Mouse (Mus musculus): ENCODE measurements around the gene Ccdc50.

DNA sequence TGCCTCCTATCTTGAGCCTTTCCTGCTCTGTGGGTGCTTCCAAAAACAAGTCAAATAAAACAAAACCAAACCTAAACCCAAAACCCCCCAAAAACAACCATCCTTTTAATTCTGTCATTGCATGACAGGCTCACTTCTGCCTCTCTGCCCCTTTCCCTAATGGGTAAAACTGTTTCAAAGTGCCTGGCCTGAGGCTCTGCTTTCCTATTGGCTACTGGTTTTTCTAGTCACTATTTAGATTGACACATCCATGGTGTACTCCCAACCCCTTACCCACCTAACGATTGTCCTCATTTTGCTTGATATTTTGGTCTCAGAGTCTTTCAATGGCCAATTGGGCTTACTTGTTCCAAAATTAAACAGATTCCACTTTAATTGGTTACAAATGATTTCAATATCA, 3.0 kb upstream of the Ccdc50 start:
- TF ChIP-seq POLR2A (IDR thresholded peaks at IDR 0.05; ENCODE audit: insufficient read depth, low read length) = no peak
- TF ChIP-seq CTCF (IDR thresholded peaks at IDR 0.05; ENCODE audit: low read depth, low read length) = no peak
- no peak for TF ChIP-seq EP300 (IDR thresholded peaks at IDR 0.05; ENCODE audit: insufficient read depth, low read depth, low read length)
